19 mouse cellular contexts compared by ENCODE assay signal in the genomic region with DNA sequence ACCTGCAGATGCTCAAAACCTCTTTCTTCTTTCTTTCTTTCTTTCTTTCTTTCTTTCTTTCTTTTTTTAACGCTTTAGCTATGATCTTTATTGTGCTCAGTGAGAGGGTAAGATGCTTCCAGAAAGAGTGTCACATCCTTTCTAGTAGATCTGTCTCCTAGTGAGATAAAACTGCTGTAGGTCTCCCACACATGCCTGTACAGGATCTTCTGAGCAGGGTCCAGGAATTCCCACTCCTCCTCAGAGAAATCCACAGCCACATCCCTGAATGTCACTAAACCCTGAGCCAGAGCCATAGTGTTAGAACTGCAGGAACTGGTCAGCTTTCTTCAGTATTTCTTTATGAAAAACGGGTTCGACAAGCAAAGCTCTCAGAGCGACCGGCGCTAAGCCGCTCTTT. TPM values are rescaled to one million over a fixed set of nuclear protein-coding genes. Genes with fewer than 3 reads are reported as not detected.
DNase-seq lines count a peak whose midpoint lies in the region; ATAC-seq and TF ChIP-seq lines count a peak whose summit lies in the region.
"Had no signal": no experiment of that assay in that cellular context is flagged by ENCODE, and none has a peak within 500 bp of the region (broad histone marks: within the 10 kb centered on the region; RNA-seq: fewer than 3 reads in every experiment).

No protein-coding gene starts in this region.

- intact Hi-C loops in left cerebral cortex, adult 2 months (cut with DNase I), result no loop called here
- intact Hi-C loops in left cerebral cortex, postnatal 10 days (cut with DNase I), result no loop called here

- peak overlapping the region; percentile 40; the same call in 1 of the 2 replicates for H3K27ac ChIP-seq in left cerebral cortex, adult 2 months

- DNase-seq in frontal cortex, postnatal 14 days (ENCODE audit: low spot score in 2 of 2), result no peak
- DNase-seq in left cerebral cortex, adult 2 months (ENCODE audit: extremely low spot score in 1 of 2, low spot score in 2 of 2), result no peak
- no peak for DNase-seq in left cerebral cortex, postnatal 10 days (ENCODE audit: extremely low spot score in 1 of 2, low spot score in 2 of 2)
- DNase-seq: adrenal gland, adult 2 months; adrenal gland, adult 8-10 months; adrenal gland, postnatal 10 days; adrenal gland, postnatal 14 days; adrenal gland, postnatal 25 days; adrenal gland, postnatal 36 days; B cell, adult 2 months; cerebellum, adult 11 months; cerebellum, adult 11-12 months; cerebellum, adult 18-20 months had no signal

- TF ChIP-seq CTCF in left cerebral cortex, adult 2 months (IDR thresholded peaks at IDR 0.05), result no peak

- no peak overlapping the region for H3K4me3 ChIP-seq in left cerebral cortex, adult 2 months

- ATAC-seq in frontal cortex, adult (ENCODE audit: low TSS enrichment), result peak; percentile 71
- ATAC-seq: activated CD4-positive, CD25-positive, alpha-beta regulatory T cell, adult 4 months; CD4-positive, CD25-positive, alpha-beta regulatory T cell, adult 4 months; Patski had no signal

RNA-seq across cellular contexts. Expression of gene Jam3, which starts 19.8 kb away (rescaled TPM):
- 10 to 100 TPM; 32.6 TPM for total RNA-seq in left cerebral cortex, adult 2 months (2021)
- total RNA-seq in left cerebral cortex, postnatal 10 days (2021), result 10 to 100 TPM; 20.1 to 24.9 TPM
- total RNA-seq: G1E, MEL had no signal
